Mouse (Mus musculus) forebrain, embryonic 12.5 days (tissue): ENCODE data around the gene Dtx2. TPM values are rescaled to one million over a fixed set of nuclear protein-coding genes. Genes with fewer than 3 reads are reported as not detected.

Experiments used
- ATAC-seq: fragments of 200-750 bp; cut with Nextera tagmentation; 2 replicates; pipeline ENCODE4 v1.8.0; 2017; ENCODE audit warnings: moderate TSS enrichment; ENCODE audit not compliant: low FRiP score
- H3K27ac ChIP-seq: fragments of 300-500 bp; sonication (generic); 2 replicates; pipeline ENCODE4 v1.5.1; 2016; ENCODE audit warnings: mild to moderate bottlenecking
- H3K27me3 ChIP-seq: fragments of 300-500 bp; sonication (generic); 2 replicates; pipeline ENCODE4 v1.6.1; 2016; ENCODE audit warnings: mild to moderate bottlenecking
- H3K36me3 ChIP-seq: fragments of 300-500 bp; sonication (generic); replicated peaks from 2 replicates; pipeline ENCODE4 v1.6.1; 2016; ENCODE audit warnings: mild to moderate bottlenecking
- H3K4me1 ChIP-seq: fragments of 300-500 bp; sonication (generic); 2 replicates; pipeline ENCODE4 v1.6.1; 2016
- H3K4me2 ChIP-seq: fragments of 300-500 bp; sonication (generic); 2 replicates; pipeline ENCODE4 v1.6.1; 2016; ENCODE audit warnings: mild to moderate bottlenecking, moderate library complexity
- H3K4me3 ChIP-seq: fragments of 300-500 bp; sonication (generic); replicated peaks from 2 replicates; pipeline ENCODE4 v1.5.1; 2016; ENCODE audit warnings: mild to moderate bottlenecking
- H3K9ac ChIP-seq: fragments of 300-500 bp; sonication (generic); 2 replicates; pipeline ENCODE4 v1.6.1; 2016; ENCODE audit warnings: mild to moderate bottlenecking
- H3K9me3 ChIP-seq: fragments of 300-500 bp; sonication (generic); 2 replicates; pipeline ENCODE4 v1.6.1; 2016
- WGBS: fragments of 180-500 bp; shearing (Covaris S2); methylation state at CpG from one replicate; pipeline ENCODE4 v1.1.7; 2016; 5-methylcytosine and 5-hydroxymethylcytosine counted together
- polyA plus RNA-seq: library from polyadenylated mRNA; unstranded; fragments of >200 nt; fragmentation: Nextera tagmentation; extraction: Ambion mirVana; gene quantifications from 2 replicates; pipeline ENCODE4 v1.2.1, GENCODE M21; 2016

Dtx2 gene
- polyA plus RNA-seq: 29.7 and 32.9 TPM in 2 replicates

GRCm38 (mm10) chr5:135994725-135995687, at the start of gene Dtx2:
Gene Dtx2, plus strand, starts transcription at chr5:135994800.
- peak within 1 kb of the TSS; percentile 85 for H3K9ac ChIP-seq
- peak within 1 kb of the TSS; percentile 71 for H3K4me3 ChIP-seq
- WGBS: 1% methylated on average over 46 of the region's 47 CpGs
- peak; percentile 95 for ATAC-seq
- 0 out of 2 replicates have a peak, but pooled peaks cover 3% of the 10 kb centered on the region for H3K9me3 ChIP-seq
- peaks cover 11% of the 10 kb centered on the region for H3K4me1 ChIP-seq
- peak within 1 kb of the TSS; percentile 82 for H3K27ac ChIP-seq
- H3K4me2 ChIP-seq: peak within 1 kb of the TSS; percentile 87
- no peaks in the 10 kb centered on the region for H3K27me3 ChIP-seq
- H3K36me3 ChIP-seq: peaks cover 36% of the 10 kb centered on the region

- Histone ChIP-seq H3K4me2 (peak overlapping the region; percentile 4; the same call in 1 of the 2 replicates), H3K9me3 (no peaks in the 10 kb centered on the region), H3K4me3 (no peak overlapping the region), H3K4me1 (peaks cover 9% of the 10 kb centered on the region), H3K27me3 (0 out of 2 replicates have a peak, but pooled peaks cover 4% of the 10 kb centered on the region), H3K9ac (no peak overlapping the region; the same call in 1 of the 2 replicates), H3K36me3 (no peaks in the 10 kb centered on the region), H3K27ac (peak overlapping the region; percentile 58; the same call in 1 of the 2 replicates)
- WGBS: 52% methylated on average over 10 of the region's 10 CpGs
- ATAC-seq: peak; percentile 11; the same call in 1 of the 2 replicates
These were observed 48.6 kb upstream of the Dtx2 start for GRCm38 (mm10) chr5:135945916-135946408.

- H3K9ac ChIP-seq: no peak overlapping the region
- WGBS: 66% methylated on average over 5 of the region's 5 CpGs
- no peak overlapping the region for H3K4me2 ChIP-seq
- no peak for ATAC-seq
- H3K4me3 ChIP-seq: no peak overlapping the region
- 0 out of 2 replicates have a peak, but pooled peaks cover 4% of the 10 kb centered on the region for H3K27me3 ChIP-seq
- no peaks in the 10 kb centered on the region for H3K36me3 ChIP-seq
- H3K27ac ChIP-seq: no peak overlapping the region; the same call in 1 of the 2 replicates
- peaks cover 9% of the 10 kb centered on the region for H3K4me1 ChIP-seq
- no peaks in the 10 kb centered on the region for H3K9me3 ChIP-seq
These were observed 48.0 kb upstream of the Dtx2 start for GRCm38 (mm10) chr5:135946621-135947020.

- WGBS: 86% methylated on average over 11 of the region's 11 CpGs
- H3K36me3 ChIP-seq: no peaks in the 10 kb centered on the region
- H3K4me3 ChIP-seq: no peak overlapping the region
- H3K27me3 ChIP-seq: 0 out of 2 replicates have a peak, but pooled peaks cover 4% of the 10 kb centered on the region
- no peak overlapping the region for H3K9ac ChIP-seq
- H3K4me2 ChIP-seq: no peak overlapping the region
- no peaks in the 10 kb centered on the region for H3K9me3 ChIP-seq
- ATAC-seq: no peak
- H3K27ac ChIP-seq: no peak overlapping the region; the same call in 1 of the 2 replicates
- H3K4me1 ChIP-seq: peaks cover 6% of the 10 kb centered on the region
These were observed 43.7 kb upstream of the Dtx2 start for GRCm38 (mm10) chr5:135950710-135951412.

GRCm38 (mm10) chr5:135951660-135952059, 42.9 kb upstream of the Dtx2 start:
- Histone ChIP-seq H3K27me3 (0 out of 2 replicates have a peak, but pooled peaks cover 4% of the 10 kb centered on the region), H3K4me1 (no peaks in the 10 kb centered on the region), H3K4me3 (no peak overlapping the region), H3K36me3 (no peaks in the 10 kb centered on the region), H3K27ac (no peak overlapping the region), H3K9me3 (no peaks in the 10 kb centered on the region), H3K4me2 (no peak overlapping the region), H3K9ac (no peak overlapping the region)
- 90% methylated on average over 2 of the region's 2 CpGs for WGBS
- ATAC-seq: no peak

- 96% methylated on average over 2 of the region's 2 CpGs for WGBS
- Histone ChIP-seq H3K4me3 (no peak overlapping the region), H3K27me3 (0 out of 2 replicates have a peak, but pooled peaks cover 4% of the 10 kb centered on the region), H3K4me1 (peaks cover 5% of the 10 kb centered on the region; the same call in 1 of the 2 replicates), H3K9ac (no peak overlapping the region), H3K4me2 (no peak overlapping the region), H3K36me3 (no peaks in the 10 kb centered on the region), H3K27ac (no peak overlapping the region), H3K9me3 (no peaks in the 10 kb centered on the region)
- ATAC-seq: no peak
These were observed 41.8 kb upstream of the Dtx2 start for GRCm38 (mm10) chr5:135952830-135953229.

- H3K36me3 ChIP-seq: no peaks in the 10 kb centered on the region
- H3K4me1 ChIP-seq: peaks cover 7% of the 10 kb centered on the region
- H3K9me3 ChIP-seq: no peaks in the 10 kb centered on the region
- peak overlapping the region; percentile 82 for H3K27ac ChIP-seq
- no peaks in the 10 kb centered on the region for H3K27me3 ChIP-seq
- no peak for ATAC-seq
- H3K9ac ChIP-seq: no peak overlapping the region
- peak overlapping the region; percentile 51 for H3K4me2 ChIP-seq
- 89% methylated on average over 9 of the region's 9 CpGs for WGBS
- H3K4me3 ChIP-seq: no peak overlapping the region
These were observed 38.0 kb upstream of the Dtx2 start for GRCm38 (mm10) chr5:135956300-135957206.

GRCm38 (mm10) chr5:135957207-135957974, 37.2 kb upstream of the Dtx2 start:
- Histone ChIP-seq H3K9ac (no peak overlapping the region), H3K4me3 (peak overlapping the region; percentile 23)
- 7% methylated on average over 28 of the region's 28 CpGs for WGBS

GRCm38 (mm10) chr5:135958367-135958766, 36.2 kb upstream of the Dtx2 start:
- H3K27ac ChIP-seq: no peak overlapping the region
- no peak overlapping the region for H3K4me2 ChIP-seq
- H3K9ac ChIP-seq: no peak overlapping the region
- H3K4me1 ChIP-seq: peaks cover 17% of the 10 kb centered on the region
- H3K9me3 ChIP-seq: no peaks in the 10 kb centered on the region
- no peak overlapping the region for H3K4me3 ChIP-seq
- no peaks in the 10 kb centered on the region for H3K27me3 ChIP-seq
- 79% methylated on average over 4 of the region's 4 CpGs for WGBS
- no peaks in the 10 kb centered on the region for H3K36me3 ChIP-seq
- ATAC-seq: no peak

More at GRCm38 (mm10) chr5:135957207-135957974, 37.2 kb upstream of the Dtx2 start:
- ATAC-seq: peak; percentile 83
- Histone ChIP-seq H3K36me3 (no peaks in the 10 kb centered on the region), H3K4me2 (peak overlapping the region; percentile 51), H3K27me3 (no peaks in the 10 kb centered on the region), H3K4me1 (peaks cover 11% of the 10 kb centered on the region), H3K27ac (peak overlapping the region; percentile 82), H3K9me3 (no peaks in the 10 kb centered on the region)

GRCm38 (mm10) chr5:135959911-135960310, 34.7 kb upstream of the Dtx2 start:
- Histone ChIP-seq H3K4me2 (no peak overlapping the region), H3K36me3 (no peaks in the 10 kb centered on the region), H3K27ac (no peak overlapping the region), H3K9me3 (no peaks in the 10 kb centered on the region), H3K4me1 (peaks cover 17% of the 10 kb centered on the region), H3K27me3 (peaks cover 6% of the 10 kb centered on the region; the same call in 1 of the 2 replicates), H3K4me3 (no peak overlapping the region), H3K9ac (no peak overlapping the region)
- 88% methylated on average over 7 of the region's 7 CpGs for WGBS
- no peak for ATAC-seq
